Mouse (Mus musculus) heart, adult 11 months (tissue): ENCODE measurements at regions not wholly inside any gene's neighbourhood (a gene's known extent, or its start where the extent isn't known, plus 50 kb on each side); places are given as distances from the start of the nearest gene placed in this dataset.

Experiments
- DNase-seq: peaks from one replicate; pipeline ENCODE4 v3.0.0; 2022

GRCm38 (mm10) chr5:37980692-37981091, 57.9 kb upstream of the Stx18 start:
- no peak for DNase-seq

GRCm38 (mm10) chr5:37976943-37977434, 61.6 kb upstream of the Stx18 start:
- DNase-seq: no peak

- DNase-seq: no peak
Observed at GRCm38 (mm10) chr5:37972980-37973545, 65.5 kb upstream of the Stx18 start.

GRCm38 (mm10) chr5:37971724-37972123, 66.8 kb upstream of the Stx18 start:
- no peak for DNase-seq

DNA sequence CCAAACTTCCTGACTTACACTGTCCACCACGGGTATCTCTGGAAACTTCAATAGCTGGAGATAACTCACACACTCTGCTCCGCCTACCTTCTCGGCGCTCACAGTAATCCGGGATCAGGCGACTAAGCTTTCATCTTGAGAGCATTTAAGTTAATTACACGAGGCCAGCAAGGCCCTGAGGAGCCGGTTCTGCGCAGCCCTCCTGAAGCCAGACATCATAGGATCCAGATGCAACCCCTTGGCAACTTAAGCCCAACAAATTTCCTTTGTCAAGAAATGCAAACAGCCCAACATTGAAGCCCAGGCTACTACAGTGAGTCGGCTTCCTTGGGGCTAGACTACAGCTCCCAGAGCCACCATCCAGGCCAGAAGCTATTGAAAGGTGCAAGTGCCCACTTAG, 69.9 kb upstream of the Stx18 start:
- no peak for DNase-seq

DNA sequence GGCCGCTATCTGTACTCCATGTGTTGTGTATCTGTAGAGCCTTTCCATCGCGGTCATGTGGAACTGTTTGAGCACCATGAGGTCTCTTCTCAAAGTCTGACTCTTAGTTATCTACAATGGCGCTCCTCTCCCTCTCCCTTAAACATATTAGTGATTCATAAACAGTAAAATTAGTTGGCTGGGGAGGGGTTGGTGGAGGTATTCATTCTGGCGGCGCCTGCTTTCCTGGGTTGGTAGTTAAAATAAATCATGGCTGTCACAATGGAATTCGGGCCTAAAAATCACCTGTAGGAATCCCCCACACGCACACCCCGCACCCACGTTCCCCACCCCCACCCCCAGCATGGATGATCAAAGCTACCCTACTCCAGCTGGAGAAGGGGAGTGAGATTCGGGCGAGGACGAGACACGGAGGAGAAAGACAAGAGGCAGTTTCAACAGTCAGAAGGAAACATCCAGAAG, 70.6 kb upstream of the Stx18 start:
- DNase-seq: no peak

DNA sequence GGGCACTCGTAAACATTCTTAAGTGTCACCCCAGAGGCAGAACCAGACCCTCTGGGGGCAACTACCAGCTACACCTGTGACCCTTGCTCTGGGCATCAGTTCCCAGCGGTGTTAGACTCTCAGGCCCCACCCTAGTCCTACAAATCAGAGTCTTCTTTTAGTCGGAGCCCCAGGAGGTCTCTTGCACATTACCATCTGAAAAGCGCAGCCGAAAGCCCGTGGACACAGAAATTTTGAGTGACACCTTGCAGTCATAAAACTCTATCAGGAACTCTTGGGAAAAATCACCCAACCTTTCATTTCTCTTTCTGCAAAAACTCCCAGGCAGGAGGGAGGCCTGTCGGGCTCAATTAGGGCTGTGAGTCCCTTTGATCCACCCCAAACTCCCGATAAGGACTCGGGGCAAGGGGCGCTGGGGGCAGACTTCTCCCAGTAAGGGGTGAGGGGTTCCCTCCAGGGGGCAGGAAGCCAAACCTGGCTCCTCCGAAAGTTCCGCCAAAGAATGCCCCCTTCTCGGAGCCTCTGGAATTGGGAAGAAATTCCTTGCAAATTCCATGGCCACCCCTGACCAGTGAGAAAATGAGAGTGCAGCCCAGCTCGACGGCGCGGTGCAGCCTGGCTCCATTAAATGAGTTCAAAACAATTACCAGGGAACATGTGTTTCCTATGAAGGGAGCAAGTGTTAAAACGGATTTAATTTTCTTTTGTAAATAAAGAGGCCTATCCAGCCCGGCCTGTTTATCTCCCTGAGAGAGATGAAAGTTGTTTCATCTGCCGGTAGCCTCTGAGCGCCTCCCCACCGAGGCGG, 71.2 kb upstream of the Stx18 start:
- DNase-seq: no peak

GRCm38 (mm10) chr5:37963688-37964087, 74.9 kb upstream of the Stx18 start:
- no peak for DNase-seq

GRCm38 (mm10) chr5:37962513-37962912, 76.0 kb upstream of the Stx18 start:
- DNase-seq: no peak

DNA sequence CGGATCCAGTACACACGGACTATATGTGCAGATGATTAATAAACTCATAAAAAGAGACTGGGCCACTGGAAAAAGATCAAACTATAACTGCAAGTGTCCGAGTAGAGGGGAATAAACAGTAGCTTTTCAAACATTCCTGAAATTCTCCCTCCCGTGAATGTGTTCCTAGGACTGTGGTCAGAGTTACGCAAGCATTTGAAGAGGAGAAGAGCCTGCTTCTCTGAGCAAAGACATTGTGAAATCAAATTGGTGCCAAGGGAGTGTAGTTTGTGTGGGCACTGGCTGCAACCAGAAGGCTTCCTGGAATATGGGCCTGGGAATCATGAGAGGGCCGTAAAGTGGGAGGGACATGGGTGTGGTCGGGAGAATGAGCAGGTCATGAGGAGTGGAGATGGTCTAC, 78.3 kb upstream of the Stx18 start:
- DNase-seq: no peak

GRCm38 (mm10) chr5:37952096-37952495, 86.4 kb upstream of the Stx18 start:
- DNase-seq: no peak

GRCm38 (mm10) chr5:37932760-37933122, 105.8 kb upstream of the Stx18 start:
- DNase-seq: peak; percentile 94

DNA sequence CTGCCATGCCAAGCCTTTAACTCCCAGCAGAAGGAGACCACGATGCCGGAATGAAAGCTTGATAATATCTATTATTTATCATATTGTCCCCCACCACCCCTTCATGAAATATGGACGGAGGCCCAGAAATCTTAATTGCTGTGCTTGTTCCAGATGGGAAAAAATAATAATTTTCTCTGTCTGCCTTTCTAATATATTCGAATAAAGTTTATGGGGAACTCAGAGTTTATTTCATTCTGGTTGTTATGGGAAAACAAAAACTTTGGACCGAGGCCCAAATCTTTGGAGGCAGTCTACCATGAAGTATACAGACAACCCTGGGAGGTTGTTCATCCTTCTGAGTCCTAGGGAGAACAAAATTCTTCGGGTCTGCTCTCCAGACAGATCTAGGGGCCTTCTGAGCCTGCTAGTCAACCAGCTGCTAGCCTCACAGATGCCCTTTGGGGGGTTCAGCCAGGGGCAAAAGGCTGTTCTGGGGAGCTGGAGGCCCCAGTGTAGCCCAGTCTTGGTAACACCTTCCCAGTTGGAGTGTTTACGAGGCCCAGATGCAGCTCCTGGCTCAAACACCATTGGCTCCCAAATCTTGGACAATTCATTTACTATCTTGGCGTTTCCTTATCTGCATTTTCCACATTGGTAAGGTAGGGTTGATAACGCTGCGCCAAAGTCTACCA, 106.3 kb upstream of the Stx18 start:
- DNase-seq: no peak

DNA sequence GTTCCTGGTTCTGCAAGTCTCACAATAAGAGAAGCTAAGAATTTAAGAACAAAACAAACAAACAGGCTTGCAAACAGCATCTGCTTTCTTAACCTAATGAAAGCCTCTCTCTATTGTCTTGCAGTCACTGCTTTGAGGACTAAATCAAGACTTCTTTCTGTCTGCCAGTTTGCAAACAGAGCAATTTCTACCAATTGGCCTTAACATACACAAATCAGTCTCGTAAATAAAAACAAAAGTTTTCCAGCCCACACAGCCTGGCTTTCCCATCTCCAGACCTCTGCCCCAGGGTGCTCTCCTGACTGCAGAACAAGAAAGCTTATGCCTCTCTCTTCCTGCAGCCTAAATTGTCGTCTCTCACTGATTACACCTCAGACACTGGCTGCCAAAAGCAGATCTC, 96.1 kb upstream of the Msx1 start:
- DNase-seq: no peak

GRCm38 (mm10) chr5:37919102-37919501, 94.7 kb upstream of the Msx1 start:
- DNase-seq: peak; percentile 83

GRCm38 (mm10) chr5:37918001-37918707, 93.8 kb upstream of the Msx1 start:
- DNase-seq: no peak

GRCm38 (mm10) chr5:37917161-37917560, 92.8 kb upstream of the Msx1 start:
- no peak for DNase-seq

DNA sequence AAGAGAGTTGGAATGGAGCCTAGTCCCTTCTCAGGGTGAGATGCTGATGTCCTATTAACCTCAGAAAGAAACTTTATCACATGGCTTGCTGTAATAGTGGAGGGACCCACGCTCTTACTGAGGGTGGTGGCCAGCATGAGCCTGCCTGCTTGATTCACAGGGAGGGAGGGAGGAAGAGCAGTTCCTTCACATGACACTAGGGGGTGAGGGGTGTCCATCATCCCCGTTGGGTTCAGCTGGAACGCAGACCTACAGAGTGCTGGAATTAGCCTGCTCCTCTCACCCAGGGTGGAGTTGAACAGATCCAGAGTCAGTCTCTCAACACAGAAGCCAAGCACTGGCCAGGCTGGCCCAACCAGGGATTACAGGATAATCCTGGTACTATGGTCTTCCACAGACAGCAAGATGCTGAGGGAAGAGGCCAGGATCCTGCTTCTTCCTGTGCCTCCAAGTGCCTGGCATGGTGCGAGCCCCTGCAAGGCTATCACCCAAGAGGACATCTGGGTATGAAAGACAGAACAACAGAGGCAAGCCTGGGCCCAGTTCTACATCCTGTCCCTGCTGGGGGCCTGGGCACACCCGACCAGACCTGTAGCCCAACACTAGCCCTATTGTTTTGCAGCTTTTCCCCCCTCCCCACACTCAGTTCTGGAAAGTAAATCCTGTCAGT, 80.4 kb upstream of the Msx1 start:
- peak; percentile 84 for DNase-seq

- peak; percentile 87 for DNase-seq
Observed at GRCm38 (mm10) chr5:37903861-37904260, 79.5 kb upstream of the Msx1 start.

DNA sequence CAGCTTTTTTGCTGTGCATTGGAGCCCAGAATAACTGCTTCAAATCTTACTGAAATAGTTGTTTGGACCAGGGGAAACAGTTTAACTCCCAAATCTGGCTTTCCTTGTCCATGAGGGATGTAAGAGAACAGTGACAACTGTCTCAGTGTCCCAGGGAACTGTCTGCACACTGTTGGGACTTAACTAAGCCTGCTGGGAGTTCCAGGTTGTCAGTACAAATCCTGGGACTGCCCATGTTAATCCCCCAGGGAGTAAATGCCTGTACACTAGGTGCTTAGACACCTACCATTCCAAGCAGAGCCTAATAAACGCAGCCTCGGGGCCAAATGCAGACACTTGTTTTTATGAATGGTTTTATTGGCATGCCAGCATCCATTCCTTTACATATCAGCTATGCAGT, 78.4 kb upstream of the Msx1 start:
- peak; percentile 80 for DNase-seq

DNA sequence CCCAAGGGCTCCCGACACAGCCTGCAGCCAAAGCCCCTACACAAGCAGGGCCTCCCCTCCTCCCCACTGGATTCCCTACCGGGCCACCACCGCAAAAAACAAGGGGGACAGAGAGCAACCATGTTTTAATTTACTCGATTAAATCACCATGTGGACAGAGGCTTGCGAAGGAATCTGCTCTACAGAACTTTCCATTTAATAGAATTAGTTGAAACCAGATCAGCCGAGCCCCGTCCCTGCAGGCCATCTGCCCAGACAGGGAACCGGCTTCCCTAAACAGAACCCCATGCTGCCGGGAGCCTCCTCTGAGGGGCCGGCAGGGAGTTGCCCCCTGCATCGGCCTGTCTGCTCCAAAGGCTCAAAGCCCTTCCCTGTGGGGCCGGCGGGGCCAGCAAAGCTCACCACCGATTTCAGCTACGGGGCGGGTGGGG, 77.5 kb upstream of the Msx1 start:
- DNase-seq: peak; percentile 84

DNA sequence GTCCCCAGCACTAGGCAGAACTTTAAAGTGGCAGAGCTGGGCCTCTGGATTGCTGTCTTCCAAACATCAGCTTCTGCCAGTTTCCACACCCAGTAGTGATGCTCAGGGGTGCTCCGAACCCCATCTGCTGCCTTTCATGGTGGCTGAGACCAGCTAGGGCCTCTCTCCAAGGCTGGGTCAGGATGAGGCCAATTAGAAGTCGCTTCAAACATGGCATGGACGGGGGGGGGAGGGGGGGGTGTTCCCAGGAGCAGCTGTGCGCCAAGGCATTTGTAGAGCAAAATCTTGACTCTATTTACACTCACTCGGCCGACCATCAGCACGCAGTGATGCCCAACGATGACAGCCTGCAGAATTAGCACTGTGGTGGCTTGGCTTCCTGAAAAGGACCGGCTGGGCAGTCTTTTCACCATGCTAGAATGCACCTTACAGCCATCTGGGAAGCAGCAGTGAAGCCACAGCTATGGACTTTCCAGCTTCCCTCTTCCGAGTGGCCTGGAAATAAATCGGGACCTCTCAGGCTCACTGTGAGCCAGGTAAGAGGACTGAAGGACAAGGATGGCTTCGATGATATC, 73.7 kb upstream of the Msx1 start:
- no peak for DNase-seq
